Mouse (Mus musculus) ovary, postnatal 10 days (tissue): ENCODE measurements at regions not wholly inside any gene's neighbourhood (a gene's known extent, or its start where the extent isn't known, plus 50 kb on each side); places are given as distances from the start of the nearest gene placed in this dataset.

Experiments used
- DNase-seq: peaks from one replicate; pipeline ENCODE4 v3.0.0; 2022; ENCODE audit warnings: low spot score

DNA sequence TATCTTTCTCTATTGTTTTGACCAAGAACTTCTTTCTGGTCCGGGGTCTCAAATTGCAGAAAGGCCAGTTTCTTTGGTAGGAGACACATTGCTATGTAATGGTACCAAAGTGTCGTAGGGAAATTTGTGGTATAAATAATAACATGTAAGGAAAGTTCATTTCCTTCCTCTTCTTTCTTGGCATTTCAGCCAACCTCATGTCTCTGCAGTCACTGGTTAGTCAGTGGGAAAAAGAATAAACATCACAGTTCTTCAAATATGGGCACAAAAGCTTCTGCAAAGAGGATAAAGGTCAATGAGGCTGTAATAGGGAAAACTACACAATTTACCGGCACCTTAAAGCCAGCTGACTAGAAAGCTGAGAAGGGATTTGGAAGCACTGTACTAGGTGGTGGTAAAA lies 68.5 kb upstream of the Rgs1 start:
- no peak for DNase-seq

DNA sequence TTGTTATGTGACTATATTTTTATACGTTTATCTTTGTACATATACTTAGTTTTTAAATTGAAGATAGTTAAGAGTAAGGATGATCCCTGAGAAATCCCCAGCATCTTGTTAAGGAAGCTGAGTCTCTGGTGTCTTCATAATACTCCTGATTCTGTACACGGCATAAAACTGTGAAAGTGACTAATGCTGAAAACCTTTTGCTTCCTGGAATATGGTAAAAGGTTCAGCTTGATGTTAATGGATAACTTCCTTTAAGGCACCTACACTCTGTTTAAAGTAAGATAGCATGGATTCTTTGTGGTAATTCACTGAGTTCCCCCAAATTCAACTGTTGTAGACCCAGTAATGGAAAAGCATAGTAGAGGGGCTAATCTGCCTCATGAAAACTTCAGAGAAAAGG lies 67.2 kb upstream of the Rgs1 start:
- DNase-seq: no peak

DNA sequence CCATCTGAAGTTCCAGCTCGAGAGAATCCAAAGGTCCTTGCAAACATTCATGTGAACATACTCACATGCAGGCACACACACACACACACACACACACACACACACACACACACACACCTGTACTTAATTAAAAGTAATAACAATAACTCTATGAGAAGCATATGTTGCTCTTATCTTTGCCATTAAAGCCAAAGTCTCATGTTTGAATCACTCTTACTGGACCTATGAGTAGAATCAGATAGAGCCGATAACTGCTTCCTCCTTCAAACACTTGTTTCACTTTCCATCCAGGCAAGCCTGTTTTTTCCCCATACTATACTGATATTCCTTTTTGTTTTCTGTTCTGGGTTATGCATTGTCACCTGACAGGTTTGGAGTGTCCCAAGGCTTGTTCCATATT lies 65.3 kb upstream of the Rgs1 start:
- no peak for DNase-seq

GRCm38 (mm10) chr1:144313318-144313717 lies 64.3 kb upstream of the Rgs1 start:
- DNase-seq: no peak

DNA sequence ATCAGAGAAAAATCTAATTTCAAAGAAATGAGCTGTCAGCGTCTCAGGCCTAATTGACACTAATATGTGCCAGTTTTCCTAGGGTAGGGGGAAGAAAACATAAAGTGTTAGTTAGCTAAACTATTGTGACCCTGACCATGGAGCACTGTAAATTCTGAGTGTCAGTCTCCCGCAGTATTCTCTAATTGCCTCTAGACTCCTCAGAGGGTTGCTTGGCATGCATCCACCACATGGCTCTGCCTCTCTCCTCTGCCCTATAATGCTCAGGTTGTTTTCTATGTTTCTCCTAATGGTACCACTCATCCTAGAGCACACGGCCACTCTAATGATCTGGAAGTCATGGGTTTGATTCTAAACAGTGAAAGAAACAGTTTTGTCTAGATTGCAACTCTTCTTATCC lies 60.9 kb upstream of the Rgs1 start:
- DNase-seq: no peak

GRCm38 (mm10) chr1:144308313-144308712 lies 59.3 kb upstream of the Rgs1 start:
- DNase-seq: no peak

- DNase-seq: no peak
Measured at GRCm38 (mm10) chr1:144307854-144308285, 58.8 kb upstream of the Rgs1 start.

- no peak for DNase-seq
Measured at GRCm38 (mm10) chr1:144307017-144307853, 58.2 kb upstream of the Rgs1 start.

DNA sequence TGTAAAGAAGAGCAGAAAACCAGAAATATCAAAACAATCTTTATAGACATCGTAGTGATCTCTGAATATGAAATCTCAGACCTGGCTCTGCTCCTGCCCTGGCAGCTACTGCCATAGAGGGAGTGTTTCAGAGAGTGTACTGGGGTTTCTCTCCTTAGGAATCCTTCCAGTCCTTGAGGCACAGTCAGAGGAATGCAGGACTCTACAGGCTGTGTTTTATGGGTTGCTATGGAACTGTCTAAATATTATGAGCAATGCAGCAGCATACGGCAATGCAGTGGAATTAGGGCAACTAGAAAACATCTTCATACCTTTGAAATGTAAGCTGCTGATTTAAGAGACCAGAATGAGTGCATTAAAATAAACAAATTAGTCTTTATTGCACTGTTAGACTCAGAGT lies 57.2 kb upstream of the Rgs1 start:
- no peak for DNase-seq

- no peak for DNase-seq
Measured at GRCm38 (mm10) chr1:144300670-144301069, 51.6 kb upstream of the Rgs1 start.
